Mouse (Mus musculus): ENCODE results near the gene Zdhhc16.
A peak's percentile ranks its signal among the peaks of the same experiment; 100 is the strongest.
"Not testable (repeated sequence)": the region's sequence is repeated elsewhere in the genome, so short reads cannot be mapped to it uniquely, and the experiment has no call there.

Gene Zdhhc16

GRCm38 (mm10) chr19:41913774-41914591 lies 19.3 kb upstream of the Zdhhc16 start:
- no peak for DNase-seq (ENCODE audit: low spot score in 2 of 2)

GRCm38 (mm10) chr19:41914592-41914882 lies 18.7 kb upstream of the Zdhhc16 start:
- DNase-seq (ENCODE audit: low spot score in 2 of 2), result not testable (repeated sequence)

GRCm38 (mm10) chr19:41915294-41915693 lies 18.0 kb upstream of the Zdhhc16 start:
- DNase-seq (ENCODE audit: low spot score in 2 of 2), result no peak

GRCm38 (mm10) chr19:41916853-41917252 lies 16.4 kb upstream of the Zdhhc16 start:
- DNase-seq (ENCODE audit: low spot score in 2 of 2), result no peak

GRCm38 (mm10) chr19:41919471-41919870 lies 13.8 kb upstream of the Zdhhc16 start:
- no peak for DNase-seq (ENCODE audit: low spot score in 2 of 2)

GRCm38 (mm10) chr19:41920412-41921067 lies 12.7 kb upstream of the Zdhhc16 start:
- DNase-seq (ENCODE audit: low spot score in 2 of 2), result no peak

- no peak for DNase-seq (ENCODE audit: low spot score in 2 of 2)
Observed at GRCm38 (mm10) chr19:41932686-41933085, 594 bp upstream of the Zdhhc16 start.

- no peak for DNase-seq (ENCODE audit: low spot score in 2 of 2)
Observed at GRCm38 (mm10) chr19:41934124-41934523, 844 bp downstream of the Zdhhc16 start.

GRCm38 (mm10) chr19:41935921-41936320 lies 2.6 kb downstream of the Zdhhc16 start:
- no peak for DNase-seq (ENCODE audit: low spot score in 2 of 2)

GRCm38 (mm10) chr19:41938539-41938938 lies 5.3 kb downstream of the Zdhhc16 start:
- no peak for DNase-seq (ENCODE audit: low spot score in 2 of 2)

GRCm38 (mm10) chr19:41943841-41944240 lies 10.6 kb downstream of the Zdhhc16 start:
- no peak for DNase-seq (ENCODE audit: low spot score in 2 of 2)

GRCm38 (mm10) chr19:41952287-41952686 lies 19.0 kb downstream of the Zdhhc16 start:
- DNase-seq (ENCODE audit: low spot score in 2 of 2), result no peak

GRCm38 (mm10) chr19:41953574-41953973 lies 20.3 kb downstream of the Zdhhc16 start:
- no peak for DNase-seq (ENCODE audit: low spot score in 2 of 2)

GRCm38 (mm10) chr19:41969618-41970017 lies 36.3 kb downstream of the Zdhhc16 start:
- DNase-seq (ENCODE audit: low spot score in 2 of 2), result no peak

GRCm38 (mm10) chr19:41973891-41974794 lies 40.9 kb downstream of the Zdhhc16 start:
- DNase-seq (ENCODE audit: low spot score in 2 of 2), result no peak

GRCm38 (mm10) chr19:41980422-41980818 lies 47.1 kb downstream of the Zdhhc16 start:
- no peak for DNase-seq (ENCODE audit: low spot score in 2 of 2)

GRCm38 (mm10) chr19:41980819-41981594 lies 47.7 kb downstream of the Zdhhc16 start, which contains the start of gene Mms19:
Gene Mms19 (minus strand): TSS chr19:41981157.
- DNase-seq (ENCODE audit: low spot score in 2 of 2), result peak; percentile 97 to 99

GRCm38 (mm10) chr19:41981595-41981927 lies 48.3 kb downstream of the Zdhhc16 start, which contains the start of gene Ubtd1:
Gene Ubtd1 (plus strand): TSS chr19:41981763.
- DNase-seq (ENCODE audit: low spot score in 2 of 2), result no peak

- DNase-seq (ENCODE audit: low spot score in 2 of 2), result peak; percentile 55 to 57
Observed at GRCm38 (mm10) chr19:41981931-41982790, 48.9 kb downstream of the Zdhhc16 start.

- DNase-seq (ENCODE audit: low spot score in 2 of 2), result no peak
Observed at GRCm38 (mm10) chr19:41982791-41983150, 49.5 kb downstream of the Zdhhc16 start.

- DNase-seq (ENCODE audit: low spot score in 2 of 2), result no peak
Observed at GRCm38 (mm10) chr19:41985994-41986393, 52.7 kb downstream of the Zdhhc16 start.
